31 mouse cellular contexts compared by ENCODE assay signal in the genomic region with DNA sequence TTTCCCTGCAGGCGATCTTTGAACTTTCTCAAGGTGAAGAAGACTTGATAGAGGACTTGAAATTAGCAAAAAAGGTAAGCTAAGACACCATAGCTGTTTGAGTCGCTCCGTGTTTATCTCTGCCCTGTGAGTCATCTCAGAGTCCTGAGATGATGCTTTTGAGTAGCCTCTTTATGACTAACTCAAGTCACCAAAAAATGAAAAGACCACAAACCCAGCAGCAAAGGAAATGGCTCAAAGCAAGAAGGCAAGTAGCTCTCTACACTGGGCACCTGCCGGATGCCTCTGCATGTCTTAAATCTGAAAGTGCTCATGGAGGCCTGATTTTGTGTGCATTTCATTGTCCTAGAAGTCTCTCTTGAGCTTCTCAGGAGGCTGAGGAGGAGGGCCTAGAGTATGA. TPM values are rescaled to one million over a fixed set of nuclear protein-coding genes. Genes with fewer than 3 reads are reported as not detected.
A peak's percentile ranks its signal among the peaks of the same experiment; 100 is the strongest.
DNase-seq lines count a peak whose midpoint lies in the region; ATAC-seq lines count a peak whose summit lies in the region.
"Had no signal": no experiment of that assay in that cellular context is flagged by ENCODE, and none has a peak within 500 bp of the region (broad histone marks: within the 10 kb centered on the region; RNA-seq: fewer than 3 reads in every experiment).

No protein-coding gene starts in this region.

- no peaks in the 10 kb centered on the region for H3K36me3 ChIP-seq in forebrain, embryonic 14.5 days (ENCODE audit: control insufficient read depth, insufficient read depth, low read length)
- H3K36me3 ChIP-seq: embryonic facial prominence, embryonic 10.5 days; hindbrain, embryonic 13.5 days; midbrain, embryonic 13.5 days; neural tube, embryonic 12.5 days had no signal

- intact Hi-C loops in left cerebral cortex, postnatal 36 days (cut with DNase I), result no loop called here

- H3K9me3 ChIP-seq in forebrain, embryonic 14.5 days (replicated peaks; ENCODE audit: control insufficient read depth, low read length), result no peaks in the 10 kb centered on the region
- H3K9me3 ChIP-seq: embryonic facial prominence, embryonic 10.5 days; G1E; heart, embryonic 15.5 days; hindbrain, embryonic 13.5 days; limb, embryonic 15.5 days; megakaryocyte, embryonic 14.5 days; midbrain, embryonic 13.5 days; neural tube, embryonic 12.5 days had no signal

- H3K4me1 ChIP-seq in forebrain, embryonic 14.5 days (ENCODE audit: control insufficient read depth, insufficient read depth, low read length), result no peaks in the 10 kb centered on the region
- H3K4me1 ChIP-seq: embryonic facial prominence, embryonic 10.5 days; heart, embryonic 15.5 days; hindbrain, embryonic 13.5 days; limb, embryonic 15.5 days; midbrain, embryonic 13.5 days; neural tube, embryonic 12.5 days had no signal

- ATAC-seq in forebrain, embryonic 14.5 days, result no peak
- ATAC-seq: forebrain, postnatal 0 days; midbrain, embryonic 13.5 days; Patski had no signal

- H3K9ac ChIP-seq in forebrain, embryonic 14.5 days (ENCODE audit: low read length), result no peak overlapping the region
- H3K9ac ChIP-seq: forebrain, postnatal 0 days; heart, embryonic 15.5 days; hindbrain, embryonic 13.5 days; limb, embryonic 15.5 days; liver, embryonic 14.5 days; lung, embryonic 14.5 days; midbrain, embryonic 13.5 days; neural tube, embryonic 12.5 days had no signal

- H3K27ac ChIP-seq in forebrain, embryonic 14.5 days (ENCODE audit: low read depth, low read length), result no peak overlapping the region
- H3K27ac ChIP-seq: embryonic facial prominence, embryonic 10.5 days; heart, embryonic 15.5 days; hindbrain, embryonic 13.5 days; left cerebral cortex, adult 2 months; limb, embryonic 15.5 days; liver, embryonic 14.5 days; midbrain, embryonic 13.5 days; neural tube, embryonic 12.5 days had no signal

- no peak overlapping the region for H3K4me3 ChIP-seq in forebrain, embryonic 14.5 days (ENCODE audit: low read depth, low read length)
- H3K4me3 ChIP-seq: embryonic facial prominence, embryonic 10.5 days; heart, embryonic 15.5 days; hindbrain, embryonic 13.5 days; left cerebral cortex, adult 2 months; limb, embryonic 15.5 days; megakaryocyte, embryonic 14.5 days; midbrain, embryonic 13.5 days; neural tube, embryonic 12.5 days had no signal

- WGBS in forebrain, embryonic 14.5 days, result 93% methylated on average over 4 of the region's 4 CpGs

- peak; percentile 50 for DNase-seq in thymus, postnatal 0 days (ENCODE audit: low spot score)
- DNase-seq in thymus, adult 18-20 months, result no peak
- DNase-seq in CD4-positive, CD25-positive, alpha-beta regulatory T cell, adult 2 months (ENCODE audit: low read depth, low spot score), result peak; percentile 73
- DNase-seq in induced T-regulatory cell, adult 2 months (ENCODE audit: low read depth), result peak; percentile 87
- no peak for DNase-seq in left cerebral cortex, postnatal 36 days (ENCODE audit: low spot score in 2 of 2)
- no peak for DNase-seq in forebrain, embryonic 14.5 days (ENCODE audit: low spot score)
- no peak for DNase-seq in cerebellum, adult 11 months
- DNase-seq: adrenal gland, postnatal 10 days; cerebellum, adult 9-11 months; forebrain, postnatal 0 days; gastrocnemius, postnatal 36 days; heart, postnatal 36 days; kidney, adult 2 months; kidney, postnatal 10 days; left cerebral cortex, postnatal 4 days; lung, embryonic 14.5 days; lung, postnatal 36 days; retina, postnatal 1 day; right cerebral cortex, postnatal 25 days; spleen, adult 18-20 months had no signal

- H3K4me2 ChIP-seq in forebrain, embryonic 14.5 days (ENCODE audit: low read length), result no peak overlapping the region
- H3K4me2 ChIP-seq: heart, embryonic 15.5 days; hindbrain, embryonic 13.5 days; limb, embryonic 15.5 days; lung, embryonic 14.5 days; midbrain, embryonic 13.5 days; neural tube, embryonic 12.5 days had no signal

- no peaks in the 10 kb centered on the region for H3K27me3 ChIP-seq in forebrain, embryonic 14.5 days (replicated peaks; ENCODE audit: control insufficient read depth, insufficient read depth, low read length)
- H3K27me3 ChIP-seq: heart, embryonic 15.5 days; hindbrain, embryonic 13.5 days; limb, embryonic 15.5 days; megakaryocyte, embryonic 14.5 days; midbrain, embryonic 13.5 days; neural tube, embryonic 12.5 days; Patski had no signal

RNA-seq across cellular contexts. Expression of a gene that starts 44.5 kb away (rescaled TPM):
- polyA plus RNA-seq in thymus, postnatal 0 days (2015; fragmentation: Nextera tagmentation; extraction: Ambion mirVana), result 11.1 and 16.7 TPM in 2 replicates
- 10 to 100 TPM; 24.2 to 35.6 TPM for total RNA-seq in left cerebral cortex, postnatal 36 days (2021)
- 8.7 and 13.3 TPM in 2 replicates for polyA plus RNA-seq in forebrain, embryonic 14.5 days (2014; fragmentation: Nextera tagmentation; extraction: Ambion mirVana)

Comparison
In these comparisons a context has a peak if more than half of its experiments do, and no peak if none do; other contexts are left out.
1. DNase-seq: peak in thymus, postnatal 0 days (single experiment), CD4-positive, CD25-positive, alpha-beta regulatory T cell, adult 2 months (single experiment) and induced T-regulatory cell, adult 2 months (single experiment); none in thymus, adult 18-20 months (0 of 2), left cerebral cortex, postnatal 36 days (0 of 2), forebrain, embryonic 14.5 days (single experiment) and cerebellum, adult 11 months (single experiment).